Mouse (Mus musculus) gastrocnemius, postnatal 25 days (tissue): ENCODE results near the gene Rfxank. TPM values are rescaled to one million over a fixed set of nuclear protein-coding genes. Genes with fewer than 3 reads are reported as not detected.
A peak's percentile ranks its signal among the peaks of the same experiment; 100 is the strongest.

Source experiments
- DNase-seq: peaks from one replicate; pipeline ENCODE4 v3.0.0; 2022
- long read RNA-seq, 2 experiments: library from polyadenylated mRNA; stranded (forward); transcript quantifications; one replicate each; pipeline ENCODE4 v2.0.0; 2021
- total RNA-seq, 2 experiments: library from RNA; stranded (reverse); gene quantifications; 1 replicate in 1 of 2; 2 replicates in 1 of 2; pipeline ENCODE4 v1.2.3; 2021

The Rfxank gene
- 1 to 10 TPM; 7.3 to 7.7 TPM for total RNA-seq
- long read RNA-seq, experiment 1, partial matches to known transcripts: 2 of 9 reads
- long read RNA-seq, experiment 1, other reads (novel, unspliced or antisense): 3 of 9 reads
- long read RNA-seq, experiment 2, transcript Rfxank-201 (9 exons, 3,609 nt): major isoform, 8 of 13 reads
- long read RNA-seq, experiment 2, partial matches to known transcripts: 2 of 13 reads
- long read RNA-seq, experiment 2, other reads (novel, unspliced or antisense): 2 of 13 reads

GRCm38 (mm10) chr8:70139026-70139857, at the start of gene Rfxank, which contains the start of the genes Borcs8 and Mef2b:
Gene Rfxank, minus strand, starts transcription at chr8:70139154.
Gene Borcs8, plus strand, starts transcription at chr8:70139499.
Gene Mef2b, plus strand, starts transcription at chr8:70139711.
- DNase-seq: peak; percentile 99

- no peak for DNase-seq
These were observed 49.8 kb upstream of the Rfxank start for GRCm38 (mm10) chr8:70188707-70189106.

GRCm38 (mm10) chr8:70183194-70183593, 44.2 kb upstream of the Rfxank start:
- no peak for DNase-seq

GRCm38 (mm10) chr8:70181903-70182252, 42.9 kb upstream of the Rfxank start:
- DNase-seq: no peak

- no peak for DNase-seq
These were observed 42.4 kb upstream of the Rfxank start for GRCm38 (mm10) chr8:70181212-70181902.

- DNase-seq: no peak
These were observed 40.1 kb upstream of the Rfxank start for GRCm38 (mm10) chr8:70179082-70179481.

- DNase-seq: no peak
These were observed 39.3 kb upstream of the Rfxank start for GRCm38 (mm10) chr8:70178231-70178630.

- DNase-seq: no peak
These were observed 35.1 kb upstream of the Rfxank start for GRCm38 (mm10) chr8:70174079-70174478.

- DNase-seq: no peak
These were observed 34.4 kb upstream of the Rfxank start for GRCm38 (mm10) chr8:70173320-70173719.

- DNase-seq: peak; percentile 91
These were observed 33.2 kb upstream of the Rfxank start, which contains the start of gene Tmem161a for GRCm38 (mm10) chr8:70172043-70172681. Gene Tmem161a, plus strand, starts transcription at chr8:70172356.

GRCm38 (mm10) chr8:70171240-70171639, 32.3 kb upstream of the Rfxank start:
- DNase-seq: no peak

- DNase-seq: no peak
These were observed 31.8 kb upstream of the Rfxank start for GRCm38 (mm10) chr8:70170748-70171147.

- no peak for DNase-seq
These were observed 31.2 kb upstream of the Rfxank start for GRCm38 (mm10) chr8:70170116-70170515.

- peak; percentile 46 for DNase-seq
These were observed 27.7 kb upstream of the Rfxank start for GRCm38 (mm10) chr8:70166504-70167110.

- no peak for DNase-seq
These were observed 24.4 kb upstream of the Rfxank start for GRCm38 (mm10) chr8:70163316-70163715.

GRCm38 (mm10) chr8:70160015-70160414, 21.1 kb upstream of the Rfxank start:
- DNase-seq: no peak

GRCm38 (mm10) chr8:70159211-70159610, 20.3 kb upstream of the Rfxank start:
- no peak for DNase-seq

- peak; percentile 64 for DNase-seq
These were observed 19.3 kb upstream of the Rfxank start for GRCm38 (mm10) chr8:70158069-70158853.

GRCm38 (mm10) chr8:70157240-70157800, 18.4 kb upstream of the Rfxank start:
- DNase-seq: no peak

GRCm38 (mm10) chr8:70152537-70153257, 13.7 kb upstream of the Rfxank start:
- DNase-seq: peak; percentile 56
